Mouse (Mus musculus): ENCODE results near the gene Wwtr1.

Wwtr1 gene

DNA sequence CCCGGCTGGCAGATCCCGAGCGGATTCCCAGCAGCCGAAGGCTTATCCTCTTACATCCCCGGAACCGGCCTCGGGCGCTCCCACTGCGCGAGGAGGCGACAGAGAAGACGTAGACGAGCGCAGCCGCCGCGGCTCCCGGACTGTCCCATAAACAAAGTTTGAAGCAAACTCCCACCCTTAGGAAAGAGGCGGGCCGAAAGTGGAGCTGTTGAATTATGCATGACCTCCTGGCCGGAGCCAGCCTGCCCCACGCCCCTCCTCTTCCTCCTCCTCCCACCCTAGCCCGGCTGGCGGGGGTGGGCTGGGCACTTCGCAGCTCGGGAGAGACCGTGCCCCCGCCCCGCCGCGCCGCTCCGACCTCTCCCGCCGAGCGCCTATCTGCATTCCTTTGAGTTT, at the start of gene Wwtr1:
Gene Wwtr1, minus strand, starts transcription at position 251 of the 396 bp plus-strand sequence.
- peak; percentile 93 for DNase-seq (ENCODE audit: extremely low spot score)

DNA sequence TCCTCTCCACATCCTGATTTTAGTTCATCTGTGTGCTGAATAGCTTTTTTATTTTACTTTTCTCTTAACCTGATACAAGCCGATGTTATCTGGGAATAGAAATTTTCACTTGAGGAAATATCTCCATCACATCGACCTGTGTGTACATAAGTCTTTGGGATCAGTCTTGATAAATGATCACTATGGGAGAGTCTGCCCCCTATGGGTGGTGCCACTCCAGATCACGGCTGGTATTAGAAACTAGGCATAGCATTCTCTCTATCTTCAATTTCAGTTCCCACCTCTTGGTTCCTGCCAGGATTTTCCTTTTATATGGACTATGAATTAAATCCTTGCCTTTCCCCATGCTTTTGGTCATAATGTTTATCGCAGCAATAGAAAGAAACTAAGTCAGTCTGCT, 44.0 kb upstream of the Wwtr1 start:
- DNase-seq (ENCODE audit: extremely low spot score), result peak; percentile 8

DNA sequence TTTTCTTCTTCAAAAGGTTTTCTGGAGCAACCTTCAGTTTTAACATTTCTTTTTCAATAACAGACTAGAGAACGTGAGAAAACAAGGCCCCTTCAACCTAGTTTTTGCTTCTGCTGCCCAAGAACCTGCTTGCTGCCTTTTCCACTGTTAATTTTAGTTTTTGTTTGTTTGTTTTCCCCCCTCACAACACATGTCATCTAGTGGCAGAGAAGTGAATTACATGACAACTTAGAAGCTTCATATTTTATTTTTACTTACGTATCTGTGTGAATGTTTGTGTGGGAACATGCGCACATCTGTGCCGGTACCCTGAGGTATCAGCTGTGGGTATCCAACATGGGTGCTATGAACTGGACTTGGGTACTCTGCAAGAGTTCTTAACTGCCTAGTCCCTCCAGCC, 39.9 kb upstream of the Wwtr1 start:
- no peak for DNase-seq (ENCODE audit: extremely low spot score)

DNA sequence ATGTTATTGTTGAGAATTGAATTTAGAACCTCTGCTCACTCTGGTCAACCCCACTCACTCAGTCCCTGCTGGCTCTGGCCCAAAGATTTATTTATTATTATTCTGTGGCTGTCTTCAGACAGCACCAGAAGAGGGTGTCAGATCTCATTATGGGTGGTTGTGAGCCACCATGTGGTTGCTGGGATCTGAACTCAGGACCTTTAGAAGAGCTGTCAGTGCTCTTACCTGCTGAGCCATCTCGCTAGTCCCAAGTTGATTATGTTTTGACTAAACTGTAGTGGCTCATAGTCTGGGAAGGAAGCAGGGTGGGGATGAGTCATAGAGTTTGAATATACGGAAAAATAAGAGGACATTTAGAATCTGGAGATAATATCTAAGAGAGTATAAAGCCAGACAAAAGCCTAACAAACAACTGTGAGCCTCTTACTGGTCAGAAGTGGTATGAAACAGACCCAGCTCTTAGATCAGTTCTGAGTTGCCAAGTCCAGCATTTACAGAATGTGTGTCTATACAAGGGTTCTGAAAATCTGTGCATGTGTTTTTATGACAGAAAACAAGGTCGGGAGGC, 36.8 kb upstream of the Wwtr1 start:
- no peak for DNase-seq (ENCODE audit: extremely low spot score)

DNA sequence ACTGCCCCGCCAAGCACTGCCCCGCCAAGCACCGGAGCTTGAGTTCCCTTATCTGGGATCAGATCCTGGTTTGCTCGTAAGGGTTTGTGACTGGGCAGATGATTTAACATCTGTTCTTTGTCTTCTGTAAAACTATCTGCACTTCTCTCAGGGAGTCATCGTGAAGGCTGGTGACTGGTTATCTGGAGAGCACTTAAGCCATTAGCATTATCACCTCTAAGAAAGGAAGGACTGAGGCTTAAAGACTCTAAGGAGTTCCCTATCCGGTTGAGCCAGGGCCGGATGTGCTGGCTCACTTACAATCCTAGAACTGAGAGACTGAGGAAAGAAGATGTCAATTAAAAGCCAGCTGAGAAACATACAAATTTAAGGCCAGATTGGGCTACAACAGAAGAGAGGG, 36.1 kb upstream of the Wwtr1 start:
- no peak for DNase-seq (ENCODE audit: extremely low spot score)

DNA sequence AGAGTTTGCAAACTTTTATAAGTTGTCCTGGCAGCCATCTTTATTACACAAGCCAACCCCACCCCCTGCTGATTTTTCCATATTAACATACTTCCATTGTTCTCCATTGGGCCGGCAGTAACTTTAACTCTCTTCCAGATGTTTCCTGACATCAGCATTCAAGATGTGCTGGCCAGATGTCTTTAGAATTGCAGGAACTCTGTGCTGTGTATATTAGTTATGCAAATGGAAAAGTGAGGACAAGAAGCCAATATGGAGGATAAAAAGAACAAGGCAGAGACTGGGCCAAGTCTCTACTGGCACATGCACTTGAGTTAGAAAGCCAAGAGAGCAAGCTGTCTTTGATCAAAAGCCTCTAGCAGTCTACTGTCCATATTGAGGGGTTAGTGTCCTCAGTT, 28.9 kb upstream of the Wwtr1 start:
- DNase-seq (ENCODE audit: extremely low spot score), result no peak

DNA sequence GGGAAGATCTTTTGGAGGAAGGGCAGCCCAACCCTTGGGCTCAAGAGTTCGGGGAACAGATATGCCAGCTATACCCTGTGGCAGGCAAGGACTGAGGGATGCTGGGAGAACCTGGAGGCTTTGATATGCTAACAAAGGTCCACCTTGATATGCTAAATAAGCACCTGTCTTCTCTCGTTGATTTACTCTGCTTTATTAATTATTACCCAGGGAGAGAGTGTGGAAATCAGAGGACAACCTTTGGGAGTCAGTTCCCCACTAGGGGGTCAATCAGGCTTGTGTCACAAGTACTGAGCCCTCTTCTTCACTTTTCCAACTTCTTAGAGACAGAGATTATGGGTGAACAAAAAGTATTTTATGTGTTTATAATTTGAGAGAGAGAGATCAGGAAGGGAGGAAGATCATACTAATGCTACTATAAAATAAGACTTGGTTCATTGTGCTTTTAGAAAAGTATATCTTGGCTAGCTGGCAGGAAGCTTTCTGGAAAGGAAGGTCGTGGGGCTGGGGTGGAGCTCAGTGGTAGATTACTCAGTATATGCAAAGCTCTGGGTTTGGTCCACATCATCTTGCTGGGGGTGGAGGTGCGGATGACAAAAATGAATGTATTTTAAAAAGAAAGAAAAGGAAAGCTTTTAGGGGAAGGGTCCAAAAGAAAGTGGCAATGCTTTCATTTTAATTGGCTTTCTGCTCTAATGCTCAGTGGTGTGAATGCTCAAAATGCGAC, 28.3 kb upstream of the Wwtr1 start:
- DNase-seq (ENCODE audit: extremely low spot score), result no peak

DNA sequence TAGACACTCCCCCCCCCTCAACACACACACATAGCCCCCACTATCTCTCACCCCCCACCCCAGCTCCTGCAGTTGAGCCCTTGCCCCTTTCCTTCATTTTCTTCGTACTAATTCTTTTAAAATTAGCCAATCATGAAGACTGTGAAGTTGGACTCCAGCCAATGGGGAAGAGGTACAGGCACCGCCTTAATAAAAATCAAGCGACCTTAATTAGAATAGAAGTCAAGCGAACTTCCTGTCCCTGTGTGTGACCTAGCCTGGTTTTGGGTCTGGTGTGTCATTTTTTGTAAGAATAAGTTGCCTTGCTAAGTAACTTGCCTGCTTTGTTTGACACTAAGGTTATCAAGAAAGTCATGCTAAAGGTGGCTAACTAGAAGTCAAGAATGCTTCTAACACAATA, 26.9 kb upstream of the Wwtr1 start:
- DNase-seq (ENCODE audit: extremely low spot score), result no peak

DNA sequence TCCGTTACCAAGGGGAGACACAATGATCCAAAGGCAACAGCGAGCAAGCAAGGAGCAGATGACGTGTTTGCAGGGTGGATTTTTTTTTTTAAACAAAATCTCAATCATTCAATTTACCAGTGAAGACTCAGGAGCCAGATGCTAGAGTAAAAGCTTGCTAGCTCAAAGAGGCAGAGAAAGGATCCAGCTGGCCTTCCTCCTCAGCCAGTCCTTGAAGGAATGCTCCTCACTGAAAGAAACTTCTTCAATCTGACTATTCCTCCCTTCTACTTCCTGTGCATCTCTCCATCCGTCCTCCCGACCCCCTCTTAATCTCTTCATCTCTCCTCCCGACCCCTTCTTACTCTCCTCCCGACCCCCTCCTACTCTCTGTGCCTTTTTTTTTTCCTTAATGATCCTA, 20.9 kb upstream of the Wwtr1 start:
- DNase-seq (ENCODE audit: extremely low spot score), result no peak

DNA sequence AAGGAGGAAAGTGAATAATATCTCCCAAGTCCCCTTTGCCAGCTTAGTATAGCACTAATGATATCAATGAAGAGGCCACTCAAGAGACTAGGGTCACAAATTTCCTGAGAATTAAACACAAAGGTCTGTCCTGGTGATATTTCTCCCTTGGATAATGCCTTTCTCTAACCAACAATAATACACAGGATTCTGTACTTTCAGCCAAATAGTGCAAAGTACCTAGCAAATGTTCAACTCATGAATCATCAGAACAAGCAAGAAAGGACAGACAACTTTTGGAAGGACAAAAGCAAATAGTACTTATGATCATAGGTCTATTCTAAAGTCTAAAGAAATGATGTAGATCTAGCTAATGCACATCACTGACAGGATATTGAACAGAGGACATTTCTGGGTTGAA, 19.8 kb upstream of the Wwtr1 start:
- no peak for DNase-seq (ENCODE audit: extremely low spot score)

DNA sequence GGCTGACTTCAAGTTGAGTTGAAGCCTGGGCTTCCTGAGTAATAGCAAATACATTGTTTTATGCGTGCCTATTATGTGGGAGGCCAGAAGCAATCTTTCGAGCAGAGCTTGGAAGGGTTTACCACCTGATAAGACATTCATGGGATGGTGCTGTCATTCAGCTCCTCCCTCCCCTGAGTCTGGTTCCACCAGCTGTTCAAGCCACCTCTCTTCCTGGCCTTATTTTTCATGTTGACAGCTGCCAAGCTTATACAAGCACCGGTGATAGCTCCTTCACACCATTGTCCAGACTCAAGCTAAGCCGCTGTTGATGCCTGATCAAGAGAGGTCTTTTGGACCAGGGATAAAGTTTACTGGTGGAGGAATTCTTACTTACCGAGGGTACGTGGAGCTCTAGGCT, 10.3 kb upstream of the Wwtr1 start:
- no peak for DNase-seq (ENCODE audit: extremely low spot score)

DNA sequence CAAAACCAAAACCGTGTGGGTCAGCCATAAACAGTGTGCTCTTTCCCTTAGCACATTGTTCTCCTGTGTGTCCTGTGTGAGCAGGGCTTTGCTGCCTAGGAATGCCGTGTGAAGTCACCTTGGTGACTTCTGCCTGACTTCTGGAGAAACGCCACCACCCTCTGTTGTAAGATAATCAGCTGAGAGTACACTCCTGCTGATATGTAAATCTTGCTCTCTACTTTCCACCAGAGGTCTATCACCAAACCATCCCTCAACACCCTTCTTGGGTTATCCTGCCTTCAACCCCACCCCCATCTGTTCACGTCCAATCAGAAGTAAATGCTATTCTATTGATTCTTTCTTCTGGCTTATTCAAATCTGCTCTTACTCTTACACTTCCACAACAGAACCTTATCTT, 7.8 kb upstream of the Wwtr1 start:
- DNase-seq (ENCODE audit: extremely low spot score), result no peak

DNA sequence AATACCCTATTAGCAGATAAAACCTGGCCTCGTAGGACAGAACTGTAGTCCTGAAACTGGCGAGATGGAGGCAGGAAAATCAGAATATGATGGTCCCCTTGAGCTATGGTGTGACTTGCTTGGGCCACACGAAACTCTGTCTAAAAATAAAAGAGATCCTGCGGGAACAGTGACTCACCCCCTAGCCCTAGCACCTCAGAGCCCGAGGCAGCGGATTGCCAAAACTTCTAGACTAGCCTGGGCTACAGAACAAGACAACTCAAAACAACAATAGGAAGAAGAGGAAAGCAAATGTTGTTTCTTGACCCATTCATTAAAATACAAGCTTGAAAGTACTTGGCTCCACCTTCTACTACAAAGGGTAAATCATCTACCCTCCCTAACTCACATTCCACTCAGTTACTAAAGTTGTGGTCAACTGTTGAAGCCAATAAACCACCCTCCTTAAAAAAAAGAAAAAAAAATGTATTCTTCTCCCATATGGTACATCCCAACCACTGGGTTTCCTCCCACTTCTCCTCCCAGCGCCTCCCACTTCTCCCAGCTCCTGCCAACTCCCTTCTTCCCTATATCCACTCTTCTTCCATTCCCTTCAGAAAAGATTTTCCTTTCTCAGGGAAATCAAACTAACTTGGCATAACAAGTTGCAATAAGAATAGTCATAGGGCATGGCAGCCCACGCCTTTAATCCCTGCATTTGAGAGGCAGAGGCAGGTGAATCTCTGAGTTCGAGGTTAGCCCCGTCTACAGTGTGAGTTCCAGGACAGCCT, 4.9 kb upstream of the Wwtr1 start:
- no peak for DNase-seq (ENCODE audit: extremely low spot score)

DNA sequence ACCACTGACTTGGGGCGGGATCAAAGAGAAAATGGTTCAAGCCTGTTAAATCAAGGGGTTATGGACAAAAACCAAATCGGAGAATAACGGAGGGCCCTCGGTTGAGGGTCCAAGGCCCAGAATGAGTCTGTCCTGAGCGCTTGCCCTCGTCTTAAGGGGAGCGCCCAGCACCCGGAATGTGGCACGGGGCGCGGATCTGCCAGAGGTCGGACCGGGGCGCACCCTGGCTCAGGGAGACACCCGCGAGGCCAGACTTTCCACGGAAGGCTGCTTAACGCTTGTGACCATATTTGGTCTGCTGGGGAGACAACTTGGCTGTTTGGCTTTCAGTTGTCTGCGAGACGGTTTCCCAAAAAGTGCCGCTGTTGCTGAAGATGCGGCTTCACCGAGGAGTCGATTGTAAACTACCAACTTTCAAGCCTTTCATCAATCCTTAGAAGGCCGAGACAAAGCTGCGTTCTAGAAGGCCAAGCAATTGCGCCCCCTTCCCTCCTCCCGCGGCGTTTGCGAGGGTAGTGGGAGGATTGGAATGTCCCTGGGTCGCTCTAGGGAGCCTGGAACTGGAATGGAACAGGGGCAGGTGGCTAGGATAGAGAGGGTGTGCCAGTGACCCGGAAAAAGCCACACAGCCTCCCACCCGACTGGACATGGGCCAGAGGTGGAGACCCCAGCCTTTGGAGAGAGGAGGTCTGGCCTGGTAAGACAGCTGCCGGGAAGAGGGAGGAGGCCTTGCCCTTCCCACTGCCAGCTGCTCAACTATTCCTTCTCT, 530 bp upstream of the Wwtr1 start:
- peak; percentile 81 for DNase-seq (ENCODE audit: extremely low spot score)

DNA sequence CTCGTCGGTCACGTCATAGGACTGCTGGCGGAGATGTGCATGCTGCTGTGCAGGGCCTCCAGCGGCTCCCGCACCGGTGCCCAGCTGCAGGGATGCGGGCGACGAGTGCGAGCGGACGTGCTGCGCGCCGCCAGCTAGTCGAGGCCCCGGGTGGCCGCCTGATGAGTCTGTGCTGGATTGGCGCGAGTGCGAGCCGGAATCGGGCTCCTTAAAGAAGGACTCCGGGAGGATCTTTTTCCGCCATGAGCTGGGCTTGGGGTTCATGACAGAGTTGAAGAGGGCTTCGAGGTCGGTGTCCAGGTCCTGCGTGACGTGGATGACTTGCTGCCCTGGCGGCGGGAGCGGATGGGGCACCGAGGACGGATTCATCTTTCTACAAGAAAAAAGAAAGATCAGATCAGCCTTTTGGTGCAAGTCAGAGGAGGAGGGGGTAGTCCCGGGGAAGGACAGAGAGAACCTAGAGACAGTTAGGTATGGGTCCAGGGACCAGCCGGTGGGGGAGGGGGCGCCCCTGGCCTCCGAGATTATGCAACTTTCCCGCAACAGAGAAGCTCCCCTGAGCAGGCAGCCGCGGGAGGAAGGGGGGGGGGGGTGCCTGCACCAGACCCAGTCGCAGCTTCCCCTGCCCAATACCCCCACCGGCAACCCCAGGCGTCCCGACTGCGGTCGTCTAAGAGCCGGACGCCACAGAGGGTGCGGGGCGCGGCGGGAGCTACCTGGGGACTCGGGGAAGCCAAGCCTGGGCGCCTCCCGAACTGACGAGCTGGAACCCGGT, 638 bp downstream of the Wwtr1 start:
- peak; percentile 66 for DNase-seq (ENCODE audit: extremely low spot score)

DNA sequence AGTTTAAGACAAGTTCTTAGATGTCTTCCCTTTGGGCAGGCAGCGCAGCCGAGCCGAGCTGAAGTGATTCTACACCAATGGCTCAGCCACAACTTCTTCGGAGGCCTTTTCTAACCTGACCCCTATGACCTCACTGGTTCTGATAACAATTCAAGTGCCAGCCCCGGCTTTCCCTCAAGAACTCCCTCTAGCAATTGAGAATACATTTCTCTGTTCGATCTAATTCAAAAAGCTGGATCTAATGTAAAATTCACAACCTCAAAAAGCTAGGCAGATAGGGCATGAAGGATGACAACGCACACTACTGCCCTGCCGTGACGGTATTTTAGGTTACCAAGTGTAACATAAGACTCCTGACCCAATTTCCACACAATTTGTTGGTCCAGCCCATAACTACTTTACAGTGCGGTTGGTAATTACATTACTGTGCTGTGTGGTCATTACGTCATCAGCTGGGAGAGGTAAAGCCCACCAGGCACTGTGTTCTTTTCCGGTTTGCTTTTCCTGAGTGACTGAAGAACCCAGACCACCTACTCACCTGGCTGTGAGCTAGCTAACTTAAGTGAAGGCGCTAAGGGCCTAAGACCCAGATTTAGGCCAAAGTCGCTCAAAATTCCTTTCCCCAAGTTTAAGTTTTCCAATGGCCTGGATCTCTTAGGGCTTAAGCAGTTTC, 1.7 kb downstream of the Wwtr1 start:
- DNase-seq (ENCODE audit: extremely low spot score), result peak; percentile 9

DNA sequence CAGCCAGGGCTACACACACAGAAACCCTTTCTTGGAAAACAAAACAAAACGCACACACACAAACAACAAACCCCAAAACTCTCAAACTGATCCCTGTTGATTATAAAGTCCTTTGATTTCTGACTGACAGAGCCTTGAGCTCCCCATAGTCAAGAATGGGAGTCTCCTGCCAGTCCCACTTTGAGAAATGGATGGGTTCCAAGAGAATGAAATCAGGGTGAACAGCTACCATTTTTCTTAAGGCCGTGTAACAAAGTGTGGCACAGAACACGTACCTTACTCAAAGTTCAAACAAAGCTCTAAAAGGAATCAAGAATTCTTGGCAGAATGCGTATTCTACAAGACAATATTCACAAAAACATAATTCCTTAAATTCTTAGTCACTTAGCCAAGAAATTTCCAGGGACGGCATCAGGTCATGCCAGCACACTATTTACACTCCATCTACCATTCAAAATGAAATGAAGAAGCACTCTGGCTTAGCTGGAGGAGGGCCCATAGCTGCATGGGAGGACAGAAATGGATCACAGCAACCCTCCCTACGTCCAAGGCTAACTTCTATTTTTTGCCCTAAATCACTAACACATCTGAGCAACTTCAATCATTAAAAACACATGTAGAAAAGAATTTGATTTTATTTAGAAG, 3.3 kb downstream of the Wwtr1 start:
- no peak for DNase-seq (ENCODE audit: extremely low spot score)

DNA sequence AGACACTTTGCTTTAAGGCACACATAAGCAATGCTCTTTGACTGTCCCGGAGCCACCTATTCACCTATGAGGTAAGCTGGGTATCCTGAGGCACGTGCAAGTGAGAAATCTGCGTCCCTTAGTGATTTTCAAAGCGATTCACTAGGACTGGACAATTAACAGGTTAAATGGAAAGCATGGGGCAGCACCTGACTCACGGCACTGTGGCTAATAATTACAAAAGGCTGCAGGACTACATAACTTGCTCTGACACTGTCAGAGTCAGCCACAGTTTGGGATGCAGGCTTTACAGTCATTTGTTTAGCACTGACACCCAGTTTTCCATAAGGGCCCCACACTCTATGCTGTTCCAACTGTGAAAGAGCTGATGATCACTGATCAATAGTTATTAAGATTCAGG, 9.1 kb downstream of the Wwtr1 start:
- no peak for DNase-seq (ENCODE audit: extremely low spot score)

DNA sequence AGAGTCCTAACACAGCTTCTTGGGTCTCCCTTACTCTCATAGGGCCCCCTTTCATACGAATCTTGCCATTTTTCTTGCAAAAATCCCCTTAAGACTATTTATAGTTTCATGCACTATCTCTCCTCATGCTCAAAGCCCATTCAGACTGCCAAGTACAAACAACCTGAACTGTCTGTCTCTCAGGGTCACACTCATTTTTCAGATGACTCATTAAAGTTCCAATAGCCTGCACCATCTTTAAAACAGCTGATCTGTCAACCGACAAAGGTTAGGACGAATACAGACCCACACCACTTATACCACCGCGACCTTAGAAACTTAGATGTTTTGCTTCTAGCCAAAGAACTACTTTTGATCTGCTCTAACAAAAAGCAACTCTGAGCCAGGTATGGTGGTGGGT, 12.1 kb downstream of the Wwtr1 start:
- DNase-seq (ENCODE audit: extremely low spot score), result no peak

DNA sequence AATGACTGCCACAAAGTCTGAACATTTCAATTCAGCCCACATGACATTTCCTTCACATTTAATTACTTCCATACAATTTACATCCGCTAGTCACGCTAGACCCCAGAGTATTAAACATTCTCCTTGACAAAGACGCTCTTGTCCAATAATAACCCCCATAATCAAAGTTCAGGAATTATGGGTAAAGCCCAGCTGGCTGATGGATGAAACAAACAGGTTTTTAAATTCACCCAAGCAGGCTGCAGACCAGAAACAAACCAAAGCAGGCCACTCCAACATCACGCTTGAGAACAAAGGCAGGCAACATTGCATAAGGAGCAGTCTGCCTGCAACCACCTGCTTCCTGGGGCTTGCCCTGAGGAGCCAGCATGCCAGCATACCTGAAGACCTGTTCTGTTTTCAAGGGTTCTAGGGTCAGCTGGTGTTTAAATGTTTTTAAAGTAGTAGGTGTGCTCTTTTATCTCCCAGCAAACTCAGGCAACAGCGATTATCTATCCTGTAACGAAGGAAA, 12.7 kb downstream of the Wwtr1 start:
- no peak for DNase-seq (ENCODE audit: extremely low spot score)

All from embryo, embryonic 9.5 days (tissue).